Mouse (Mus musculus): ENCODE measurements around the gene Arhgef11.

DNA sequence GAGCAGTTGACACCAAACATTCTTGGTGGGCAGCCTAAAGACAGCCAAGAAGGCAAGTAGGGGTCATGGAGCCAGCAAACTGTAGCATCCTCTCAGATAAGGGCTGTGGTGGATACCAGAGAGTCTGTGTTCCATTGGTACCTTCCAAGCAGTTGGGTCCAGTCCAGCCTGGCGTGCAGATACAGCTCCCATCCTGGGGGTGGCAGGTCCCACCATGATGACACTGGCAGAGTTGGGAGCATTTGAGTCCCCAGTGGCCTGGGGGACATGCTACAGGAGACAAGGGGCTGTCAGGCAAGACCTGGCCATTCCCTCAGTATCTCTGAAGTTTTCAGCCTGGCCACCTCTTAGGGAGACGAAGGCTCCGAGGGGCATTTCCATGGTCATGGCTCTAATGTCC is 135.2 kb downstream of the Arhgef11 start:
- TF ChIP-seq FOSL1 (IDR thresholded peaks at IDR 0.05; ENCODE audit: insufficient read depth, low read length, poor library complexity, severe bottlenecking) (no peak), CTCF (IDR thresholded peaks at IDR 0.05; ENCODE audit: control insufficient read depth, insufficient read depth, insufficient read length) (no peak), MAX (IDR thresholded peaks at IDR 0.05) (no peak), CEBPB (IDR thresholded peaks at IDR 0.05; ENCODE audit: low read depth) (no peak), USF1 (IDR thresholded peaks at IDR 0.05; ENCODE audit: low read depth) (no peak), MYOG (IDR thresholded peaks at IDR 0.05; ENCODE audit: control insufficient read depth, extremely low read depth, insufficient read length) (no peak)
